In genomic region chr10:59974191-59974664, GRCm38 (mm10) we compare ENCODE assay signal across 9 mouse cellular contexts. TPM values are rescaled to one million over a fixed set of nuclear protein-coding genes. Genes with fewer than 3 reads are reported as not detected.
DNase-seq lines count a peak whose midpoint lies in the region; ATAC-seq and TF ChIP-seq lines count a peak whose summit lies in the region.
"Had no signal": no experiment of that assay in that cellular context is flagged by ENCODE, and none has a peak within 500 bp of the region (broad histone marks: within the 10 kb centered on the region; RNA-seq: fewer than 3 reads in every experiment).

No protein-coding gene starts in this region.

- intact Hi-C loops in left cerebral cortex, adult 2 months (cut with DNase I) = no loop called here
- intact Hi-C loops in left cerebral cortex, postnatal 4 days (cut with DNase I) = no loop called here

- peak in 1 of 2 experiments; percentile 55 for DNase-seq in left cerebral cortex, adult 2 months (ENCODE audit: extremely low spot score in 1 of 2, low spot score in 2 of 2)
- DNase-seq in left cerebral cortex, postnatal 4 days = no peak
- DNase-seq in cerebellum, postnatal 14 days = peak; percentile 51 to 58
- DNase-seq in heart, adult 18-20 months = peak; percentile 92 to 96
- peak; percentile 68 for DNase-seq in liver, postnatal 0 days
- peak; percentile 86 to 91 for DNase-seq in thymus, postnatal 36 days

- H3K4me3 ChIP-seq in left cerebral cortex, adult 2 months = no peak overlapping the region
- no peak overlapping the region for H3K4me3 ChIP-seq in intestine, embryonic 15.5 days (replicated peaks)
- H3K4me3 ChIP-seq in liver, postnatal 0 days (ENCODE audit: low read depth, low read length) = no peak overlapping the region
- no peak overlapping the region for H3K4me3 ChIP-seq in neural tube, embryonic 13.5 days

- no peaks in the 10 kb centered on the region for H3K27me3 ChIP-seq in intestine, embryonic 15.5 days (replicated peaks)
- no peaks in the 10 kb centered on the region for H3K27me3 ChIP-seq in liver, postnatal 0 days (ENCODE audit: insufficient read depth, low read length)
- no peaks in the 10 kb centered on the region for H3K27me3 ChIP-seq in neural tube, embryonic 13.5 days

- 0 out of 2 replicates have a peak overlapping the region, but pooled peaks have one; percentile 10 for H3K4me2 ChIP-seq in intestine, embryonic 15.5 days (replicated peaks)
- H3K4me2 ChIP-seq in liver, postnatal 0 days (ENCODE audit: low read depth, low read length) = no peak overlapping the region
- peak overlapping the region; percentile 24; the same call in 1 of the 2 replicates for H3K4me2 ChIP-seq in neural tube, embryonic 13.5 days

- peak overlapping the region; percentile 85 for H3K27ac ChIP-seq in left cerebral cortex, adult 2 months
- H3K27ac ChIP-seq in intestine, embryonic 15.5 days = peak overlapping the region; percentile 59
- H3K27ac ChIP-seq in liver, postnatal 0 days (ENCODE audit: low read depth) = peak overlapping the region; percentile 91
- H3K27ac ChIP-seq in neural tube, embryonic 13.5 days (replicated peaks) = peak overlapping the region; percentile 71
- H3K27ac ChIP-seq: macrophage had no signal

- H3K9me3 ChIP-seq in intestine, embryonic 15.5 days = no peaks in the 10 kb centered on the region
- H3K9me3 ChIP-seq in liver, postnatal 0 days (ENCODE audit: low read length) = no peaks in the 10 kb centered on the region
- H3K9me3 ChIP-seq in neural tube, embryonic 13.5 days = no peaks in the 10 kb centered on the region

- H3K4me1 ChIP-seq in intestine, embryonic 15.5 days (replicated peaks) = peaks cover 44% of the 10 kb centered on the region
- peaks cover 70% of the 10 kb centered on the region for H3K4me1 ChIP-seq in liver, postnatal 0 days (ENCODE audit: insufficient read depth)
- peaks cover 54% of the 10 kb centered on the region for H3K4me1 ChIP-seq in neural tube, embryonic 13.5 days (replicated peaks)

- peak; percentile 30 for ATAC-seq in intestine, embryonic 15.5 days
- ATAC-seq in liver, postnatal 0 days = peak; percentile 48
- no peak for ATAC-seq in neural tube, embryonic 13.5 days (ENCODE audit: low read depth)

- no peak for TF ChIP-seq CTCF in left cerebral cortex, adult 2 months (IDR thresholded peaks at IDR 0.05)
- no peak for TF ChIP-seq CTCF in liver, postnatal 0 days (IDR thresholded peaks at IDR 0.05; ENCODE audit: low read depth)

- peak; percentile 91 for TF ChIP-seq EP300 in liver, postnatal 0 days (IDR thresholded peaks at IDR 0.05; ENCODE audit: low read depth)

- no peaks in the 10 kb centered on the region for H3K36me3 ChIP-seq in intestine, embryonic 15.5 days
- no peaks in the 10 kb centered on the region for H3K36me3 ChIP-seq in liver, postnatal 0 days (replicated peaks; ENCODE audit: insufficient read depth, low read length)
- no peaks in the 10 kb centered on the region for H3K36me3 ChIP-seq in neural tube, embryonic 13.5 days

- 14% methylated on average over 6 of the region's 6 CpGs for WGBS in intestine, embryonic 15.5 days
- 14% methylated on average over 6 of the region's 6 CpGs for WGBS in liver, postnatal 0 days (ENCODE audit: insufficient replicate concordance)
- WGBS in neural tube, embryonic 13.5 days = 2% methylated on average over 6 of the region's 6 CpGs

- peak overlapping the region; percentile 8; the same call in 1 of the 2 replicates for H3K9ac ChIP-seq in intestine, embryonic 15.5 days
- H3K9ac ChIP-seq in liver, postnatal 0 days (replicated peaks) = no peak overlapping the region
- H3K9ac ChIP-seq in neural tube, embryonic 13.5 days = peak overlapping the region; percentile 49

RNA-seq across cellular contexts. Expression of gene Ddit4, which starts 22.6 kb away (rescaled TPM):
- 10 to 100 TPM; 46.9 to 71.1 TPM for total RNA-seq in left cerebral cortex, adult 2 months (2021)
- total RNA-seq in left cerebral cortex, postnatal 4 days (2021) = 10 to 100 TPM; 50.6 to 52.2 TPM
- total RNA-seq in heart, adult 18-20 months (2021) = 100 to 1,000 TPM; 158 to 190 TPM
- 35.4 and 35.7 TPM in 2 replicates for polyA plus RNA-seq in intestine, embryonic 15.5 days (2015; fragmentation: Nextera tagmentation; extraction: Ambion mirVana)
- 3.6 and 5.2 TPM in 2 replicates for polyA plus RNA-seq in liver, postnatal 0 days (2015; fragmentation: Nextera tagmentation; extraction: Ambion mirVana)
- 72.8 and 78.2 TPM in 2 replicates for polyA plus RNA-seq in neural tube, embryonic 13.5 days (2015; fragmentation: Nextera tagmentation; extraction: Ambion mirVana)

RNA-seq across cellular contexts. Expression of gene Ascc1, which starts 28.4 kb away (rescaled TPM):
- total RNA-seq in left cerebral cortex, adult 2 months (2021) = 10 to 100 TPM; 13.2 to 15.1 TPM
- 10 to 100 TPM; 25.8 to 27.1 TPM for total RNA-seq in left cerebral cortex, postnatal 4 days (2021)
- total RNA-seq in heart, adult 18-20 months (2021) = 10 to 100 TPM; 23.2 to 25.9 TPM
- polyA plus RNA-seq in intestine, embryonic 15.5 days (2015; fragmentation: Nextera tagmentation; extraction: Ambion mirVana) = 45.2 and 45.3 TPM in 2 replicates
- polyA plus RNA-seq in liver, postnatal 0 days (2015; fragmentation: Nextera tagmentation; extraction: Ambion mirVana) = 14.1 and 14.7 TPM in 2 replicates
- polyA plus RNA-seq in neural tube, embryonic 13.5 days (2015; fragmentation: Nextera tagmentation; extraction: Ambion mirVana) = 41.7 and 44.5 TPM in 2 replicates

RNA-seq across cellular contexts. Expression of gene Anapc16, which starts 28.7 kb away (rescaled TPM):
- total RNA-seq in left cerebral cortex, adult 2 months (2021) = 10 to 100 TPM; 61.5 to 68.6 TPM
- total RNA-seq in left cerebral cortex, postnatal 4 days (2021) = 10 to 100 TPM; 60.2 to 60.8 TPM
- total RNA-seq in heart, adult 18-20 months (2021) = 10 to 100 TPM; 73.8 to 84.0 TPM
- polyA plus RNA-seq in intestine, embryonic 15.5 days (2015; fragmentation: Nextera tagmentation; extraction: Ambion mirVana) = 99.9 and 101 TPM in 2 replicates
- 37.3 and 37.7 TPM in 2 replicates for polyA plus RNA-seq in liver, postnatal 0 days (2015; fragmentation: Nextera tagmentation; extraction: Ambion mirVana)
- polyA plus RNA-seq in neural tube, embryonic 13.5 days (2015; fragmentation: Nextera tagmentation; extraction: Ambion mirVana) = 98.1 and 118 TPM in 2 replicates
